Mouse (Mus musculus) lung, adult 2 months (tissue): Measurements from ENCODE around the gene Sec24a.

Source experiments
- CTCF ChIP-seq: fragments of 200-500 bp; IDR thresholded peaks from 2 replicates; pipeline ENCODE4 v1.5.1; 2011; ENCODE audit warnings: mild to moderate bottlenecking, low read length, control low read depth; ENCODE audit not compliant: insufficient read depth
- POLR2A ChIP-seq: fragments of 200-500 bp; IDR thresholded peaks from 2 replicates; pipeline ENCODE4 v1.6.1; 2011; ENCODE audit warnings: low read depth, mild to moderate bottlenecking, control low read depth, low read length, borderline replicate concordance; ENCODE audit errors: extremely low read depth

DNA sequence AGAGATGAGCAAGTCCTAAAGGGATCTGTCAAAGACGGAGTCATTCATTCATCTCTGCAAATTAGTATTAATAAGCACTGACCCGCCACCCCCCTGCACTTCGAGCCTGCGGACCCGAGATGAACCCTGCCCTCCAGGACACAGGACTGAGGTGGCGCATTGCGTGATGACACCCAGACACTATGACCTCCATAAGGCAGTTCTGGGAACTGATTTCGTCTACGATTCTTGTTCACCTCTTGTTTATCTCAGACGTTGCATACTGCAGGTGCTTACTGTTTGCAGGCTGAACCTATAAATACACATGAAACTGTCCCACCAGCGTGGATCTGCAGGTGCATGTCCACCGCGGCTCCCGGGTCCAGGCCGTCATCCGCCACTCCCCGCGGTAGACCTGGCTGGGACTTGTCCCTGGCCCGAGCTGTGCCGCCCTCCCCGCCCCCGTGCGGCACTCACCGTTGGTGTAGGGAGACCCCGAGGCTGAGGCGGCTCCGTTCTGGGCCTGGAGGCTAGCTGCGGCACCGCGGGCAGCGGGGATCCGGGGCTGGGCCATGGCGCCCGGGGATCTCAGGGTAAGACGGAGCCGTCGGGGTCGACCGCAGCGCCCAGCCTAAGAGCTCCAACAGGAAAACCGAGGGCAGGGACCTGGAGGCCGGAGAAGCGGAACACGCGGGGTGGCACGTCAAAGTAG lies 7.7 kb downstream of the Sec24a start:
- TF ChIP-seq CTCF (no peak), POLR2A (no peak)
